Mouse (Mus musculus): ENCODE measurements around the gene C9. TPM values are rescaled to one million over a fixed set of nuclear protein-coding genes. Genes with fewer than 3 reads are reported as not detected.

C9 gene
- not detected in 2 replicates for polyA plus RNA-seq (2015; fragmentation: Nextera tagmentation; extraction: Ambion mirVana)

DNA sequence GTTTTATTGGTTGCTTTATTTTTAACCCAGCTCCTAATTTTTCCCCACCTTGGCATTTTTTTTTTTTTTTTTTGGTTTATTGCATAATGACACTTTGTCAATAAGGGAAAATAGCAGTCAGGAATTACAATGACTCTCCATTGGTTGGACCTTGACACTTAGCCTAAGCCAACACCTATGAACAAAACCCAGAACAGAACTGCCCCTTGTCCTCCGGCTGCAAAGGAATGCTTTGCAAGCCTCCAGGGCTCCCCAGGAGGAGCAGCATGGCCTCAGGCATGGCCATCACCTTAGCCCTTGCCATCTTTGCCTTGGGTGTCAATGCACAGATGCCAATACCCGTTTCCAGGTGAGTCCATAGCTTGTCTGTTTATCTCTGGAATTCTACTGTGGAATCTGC is at the start of gene C9:
C9 (plus strand) TSS at position 193 of the 400 bp plus-strand sequence.
- peaks cover 26% of the 10 kb centered on the region for H3K4me1 ChIP-seq
- no peak within 1 kb of the TSS for H3K4me3 ChIP-seq
- peaks cover 8% of the 10 kb centered on the region for H3K36me3 ChIP-seq
- H3K27ac ChIP-seq (replicated peaks), result no peak within 1 kb of the TSS
- no peak within 1 kb of the TSS for H3K4me2 ChIP-seq
- H3K9ac ChIP-seq, result no peak within 1 kb of the TSS
- no peaks in the 10 kb centered on the region for H3K9me3 ChIP-seq
- no peaks in the 10 kb centered on the region for H3K27me3 ChIP-seq (replicated peaks)
- WGBS, result 53% methylated on average over 2 of the region's 2 CpGs
- no peak for ATAC-seq (ENCODE audit: extremely low read depth, insufficient number of reproducible peaks, low FRiP score, low TSS enrichment)

DNA sequence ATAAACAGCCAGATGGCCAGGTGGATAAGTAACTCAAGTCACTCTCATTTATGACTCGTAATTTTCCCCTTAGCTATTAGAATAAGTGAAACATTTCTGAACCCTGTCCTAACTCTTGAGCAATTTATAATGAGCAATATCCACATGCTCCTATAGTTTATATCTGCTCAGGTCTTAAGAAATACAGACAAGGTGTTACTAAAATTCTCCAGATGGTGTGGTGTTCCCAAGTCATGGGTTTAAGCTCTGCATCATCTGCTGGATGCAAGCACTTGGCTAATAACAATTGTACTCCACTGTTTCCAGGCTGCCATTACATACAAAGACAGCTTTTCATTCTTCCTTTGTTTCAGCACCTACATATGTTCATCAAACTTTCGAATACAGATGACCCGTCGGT is 46.9 kb upstream of the C9 start:
- no peak for ATAC-seq (ENCODE audit: extremely low read depth, insufficient number of reproducible peaks, low FRiP score, low TSS enrichment)
- no peak overlapping the region for H3K4me2 ChIP-seq
- H3K4me1 ChIP-seq, result no peaks in the 10 kb centered on the region
- H3K4me3 ChIP-seq, result no peak overlapping the region
- 82% methylated on average over 4 of the region's 4 CpGs for WGBS
- H3K27me3 ChIP-seq (replicated peaks), result no peaks in the 10 kb centered on the region
- no peak overlapping the region for H3K27ac ChIP-seq (replicated peaks)
- H3K9ac ChIP-seq, result no peak overlapping the region
- peaks cover 15% of the 10 kb centered on the region for H3K36me3 ChIP-seq
- no peaks in the 10 kb centered on the region for H3K9me3 ChIP-seq

DNA sequence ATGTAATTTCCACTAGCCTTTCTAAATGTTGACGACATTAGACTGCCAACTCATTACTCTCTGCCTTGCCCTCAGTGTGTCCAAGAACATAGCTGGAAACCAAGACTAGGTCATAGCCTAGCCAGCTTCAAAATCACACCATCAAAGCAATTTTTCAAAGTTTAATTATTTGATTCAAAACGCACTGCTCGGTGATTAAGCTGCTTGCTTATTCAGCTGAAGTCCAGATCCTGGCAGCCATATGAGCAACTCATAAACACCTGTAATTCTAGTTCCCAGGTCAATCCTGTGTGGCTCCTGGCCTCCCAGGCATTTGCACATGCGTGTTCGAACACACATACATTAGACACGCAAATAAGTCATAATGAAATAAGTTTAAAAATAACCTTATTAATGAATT is 46.2 kb upstream of the C9 start:
- no peak overlapping the region for H3K4me2 ChIP-seq
- 85% methylated on average over 6 of the region's 6 CpGs for WGBS
- no peaks in the 10 kb centered on the region for H3K4me1 ChIP-seq
- no peaks in the 10 kb centered on the region for H3K9me3 ChIP-seq
- H3K27me3 ChIP-seq (replicated peaks), result no peaks in the 10 kb centered on the region
- H3K27ac ChIP-seq (replicated peaks), result no peak overlapping the region
- ATAC-seq (ENCODE audit: extremely low read depth, insufficient number of reproducible peaks, low FRiP score, low TSS enrichment), result no peak
- H3K4me3 ChIP-seq, result no peak overlapping the region
- H3K36me3 ChIP-seq, result peaks cover 13% of the 10 kb centered on the region; the same call in 1 of the 2 replicates
- H3K9ac ChIP-seq, result no peak overlapping the region

DNA sequence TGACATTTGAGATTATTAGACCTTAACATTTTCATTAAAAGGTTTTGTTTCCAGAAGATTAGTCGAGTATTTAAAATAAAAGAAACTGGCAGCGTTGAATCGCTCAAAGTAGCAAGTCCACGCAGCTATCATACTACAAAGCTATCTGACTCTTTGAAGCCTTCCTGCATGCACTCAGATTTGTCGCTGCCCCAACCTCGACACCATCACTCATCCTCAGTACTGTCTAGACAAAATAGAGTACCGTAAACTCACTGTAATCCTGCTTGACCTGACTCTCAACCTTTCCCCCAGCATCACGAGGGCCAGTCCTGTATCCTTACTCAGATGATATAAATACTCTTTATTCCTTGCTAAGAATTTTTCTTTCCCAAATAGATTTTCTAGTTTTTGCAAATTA is 45.0 kb upstream of the C9 start:
- H3K4me1 ChIP-seq, result no peaks in the 10 kb centered on the region
- H3K9me3 ChIP-seq, result no peaks in the 10 kb centered on the region
- H3K9ac ChIP-seq, result no peak overlapping the region
- H3K4me2 ChIP-seq, result no peak overlapping the region
- H3K36me3 ChIP-seq, result peaks cover 9% of the 10 kb centered on the region; the same call in 1 of the 2 replicates
- no peak overlapping the region for H3K4me3 ChIP-seq
- ATAC-seq (ENCODE audit: extremely low read depth, insufficient number of reproducible peaks, low FRiP score, low TSS enrichment), result no peak
- H3K27me3 ChIP-seq (replicated peaks), result no peaks in the 10 kb centered on the region
- H3K27ac ChIP-seq (replicated peaks), result no peak overlapping the region
- 52% methylated on average over 8 of the region's 8 CpGs for WGBS

DNA sequence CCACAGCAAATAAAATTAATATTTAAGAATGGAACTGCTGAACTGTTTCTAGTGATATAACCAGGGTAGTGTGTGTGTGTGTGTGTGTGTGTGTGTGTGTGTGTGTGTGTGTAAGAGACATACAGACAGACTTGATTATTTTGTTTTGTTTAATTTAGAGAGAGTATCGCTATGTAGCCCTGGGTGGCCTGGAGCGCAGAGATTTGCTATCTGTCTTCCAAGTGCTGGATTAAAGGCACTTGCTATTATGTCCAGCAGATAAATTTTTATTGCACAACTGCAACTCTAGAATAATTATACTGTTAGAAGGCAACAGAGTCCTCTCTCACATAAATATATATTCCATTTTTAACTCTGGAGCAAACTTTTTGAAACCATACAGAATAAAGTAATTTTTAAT is 42.7 kb upstream of the C9 start:
- ATAC-seq (ENCODE audit: extremely low read depth, insufficient number of reproducible peaks, low FRiP score, low TSS enrichment), result no peak
- whole genome bisulfite sequencing, result 62% methylated on average over 2 of the region's 2 CpGs
- Histone ChIP-seq H3K4me2 (no peak overlapping the region), H3K27me3 (replicated peaks) (no peaks in the 10 kb centered on the region), H3K9ac (no peak overlapping the region), H3K4me1 (no peaks in the 10 kb centered on the region), H3K27ac (replicated peaks) (no peak overlapping the region), H3K36me3 (no peaks in the 10 kb centered on the region; the same call in 1 of the 2 replicates), H3K4me3 (no peak overlapping the region), H3K9me3 (no peaks in the 10 kb centered on the region)

DNA sequence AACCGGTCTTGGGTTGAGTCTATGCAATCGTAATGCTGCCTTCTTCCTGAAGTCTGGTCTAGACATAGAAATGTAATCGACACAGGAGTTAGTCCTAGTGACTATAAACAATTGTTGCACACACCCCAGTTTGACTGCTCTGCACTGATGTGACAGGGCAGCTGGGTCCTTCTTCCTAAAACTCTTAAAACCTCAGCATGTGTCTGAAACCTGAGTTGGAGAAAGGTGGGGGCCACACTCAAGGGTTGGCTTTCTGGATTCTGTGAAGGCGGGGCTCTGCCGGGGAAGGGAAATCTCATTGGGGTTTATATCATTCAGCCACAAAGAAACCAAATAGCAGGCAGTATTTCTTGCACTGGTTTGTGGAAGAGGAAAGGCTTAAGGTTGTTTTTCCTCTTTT is 41.0 kb upstream of the C9 start:
- H3K4me1 ChIP-seq, result no peaks in the 10 kb centered on the region
- no peaks in the 10 kb centered on the region; the same call in 1 of the 2 replicates for H3K36me3 ChIP-seq
- H3K27me3 ChIP-seq (replicated peaks), result no peaks in the 10 kb centered on the region
- no peak overlapping the region for H3K27ac ChIP-seq (replicated peaks)
- H3K9me3 ChIP-seq, result no peaks in the 10 kb centered on the region
- no peak overlapping the region for H3K9ac ChIP-seq
- no peak for ATAC-seq (ENCODE audit: extremely low read depth, insufficient number of reproducible peaks, low FRiP score, low TSS enrichment)
- WGBS, result 84% methylated on average over 5 of the region's 5 CpGs
- no peak overlapping the region for H3K4me2 ChIP-seq
- H3K4me3 ChIP-seq, result no peak overlapping the region

DNA sequence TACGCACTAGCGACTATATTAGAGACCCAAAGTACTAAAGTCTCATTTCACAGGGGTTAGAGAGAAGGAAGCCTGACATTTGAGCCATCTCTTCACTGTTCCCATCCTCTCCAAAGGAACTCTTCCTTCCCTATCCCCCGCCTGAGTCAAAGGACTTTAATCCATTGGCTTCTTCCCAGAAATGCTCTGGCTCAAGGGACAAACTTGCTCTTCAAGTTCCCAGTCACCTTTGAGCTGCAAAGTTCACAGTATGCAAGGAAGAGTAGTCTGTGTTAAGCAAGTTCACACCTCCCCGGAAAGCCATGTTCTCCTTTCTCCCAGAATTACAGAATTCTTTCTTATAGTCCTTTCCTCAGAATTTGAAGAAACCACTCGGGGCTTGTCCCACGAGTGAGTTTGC is 38.4 kb upstream of the C9 start:
- H3K27ac ChIP-seq (replicated peaks), result no peak overlapping the region
- H3K9me3 ChIP-seq, result no peaks in the 10 kb centered on the region
- H3K4me3 ChIP-seq, result no peak overlapping the region
- H3K4me2 ChIP-seq, result no peak overlapping the region
- H3K27me3 ChIP-seq (replicated peaks), result no peaks in the 10 kb centered on the region
- 74% methylated on average over 6 of the region's 6 CpGs for WGBS
- no peak for ATAC-seq (ENCODE audit: extremely low read depth, insufficient number of reproducible peaks, low FRiP score, low TSS enrichment)
- H3K36me3 ChIP-seq, result no peaks in the 10 kb centered on the region; the same call in 1 of the 2 replicates
- H3K9ac ChIP-seq, result no peak overlapping the region
- H3K4me1 ChIP-seq, result peaks cover 4% of the 10 kb centered on the region; the same call in 1 of the 2 replicates

DNA sequence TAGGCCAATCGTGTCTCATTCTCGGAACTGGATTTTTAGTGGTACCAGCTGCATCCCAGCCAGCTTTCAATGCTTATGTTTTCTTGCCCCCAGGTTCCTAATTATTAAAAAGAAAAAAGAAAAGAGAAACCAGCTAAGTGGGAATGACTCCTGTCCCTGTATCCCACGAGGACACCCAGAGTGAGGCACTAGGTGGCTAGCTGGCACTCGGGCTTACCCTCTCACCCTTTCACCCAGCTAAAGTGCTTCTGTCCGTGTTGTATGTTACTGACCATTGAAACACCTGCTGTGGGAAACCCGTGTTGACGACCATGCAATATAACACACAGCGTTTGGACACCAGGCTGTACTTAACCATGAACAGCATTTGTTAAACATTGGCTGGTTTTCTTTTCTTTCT is 36.1 kb upstream of the C9 start:
- H3K27me3 ChIP-seq (replicated peaks), result no peaks in the 10 kb centered on the region
- 79% methylated on average over 8 of the region's 8 CpGs for WGBS
- ATAC-seq (ENCODE audit: extremely low read depth, insufficient number of reproducible peaks, low FRiP score, low TSS enrichment), result no peak

DNA sequence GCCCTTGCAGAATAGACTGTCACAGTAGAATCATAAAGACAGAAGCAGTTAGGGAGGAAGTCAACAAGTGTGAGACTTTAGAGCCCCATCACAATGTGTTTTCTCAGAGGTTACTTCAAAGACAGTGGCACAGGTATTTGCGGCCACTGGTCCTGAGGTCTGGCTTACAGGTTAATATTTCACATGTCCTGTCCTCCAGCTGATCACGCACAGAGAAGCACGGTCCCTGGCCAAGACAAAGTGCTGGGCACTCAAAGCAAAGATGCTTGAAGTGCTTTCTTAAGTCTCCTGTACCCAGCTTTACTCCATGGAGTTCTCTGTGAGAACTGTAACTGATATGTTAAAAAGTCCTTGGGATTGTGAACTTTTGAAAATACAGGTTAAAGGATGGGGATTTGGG is 35.0 kb upstream of the C9 start:
- Histone ChIP-seq H3K27me3 (replicated peaks) (no peaks in the 10 kb centered on the region), H3K9me3 (no peaks in the 10 kb centered on the region), H3K4me3 (no peak overlapping the region), H3K27ac (replicated peaks) (no peak overlapping the region), H3K4me1 (peaks cover 9% of the 10 kb centered on the region), H3K9ac (no peak overlapping the region), H3K36me3 (peaks cover 4% of the 10 kb centered on the region; the same call in 1 of the 2 replicates), H3K4me2 (no peak overlapping the region)
- ATAC-seq (ENCODE audit: extremely low read depth, insufficient number of reproducible peaks, low FRiP score, low TSS enrichment), result no peak
- WGBS, result 75% methylated on average over 3 of the region's 3 CpGs

More for the DNA sequence above, 36.1 kb upstream of the C9 start:
- H3K36me3 ChIP-seq, result no peaks in the 10 kb centered on the region; the same call in 1 of the 2 replicates
- no peak overlapping the region for H3K27ac ChIP-seq (replicated peaks)
- peaks cover 9% of the 10 kb centered on the region for H3K4me1 ChIP-seq
- no peak overlapping the region for H3K9ac ChIP-seq
- H3K4me2 ChIP-seq, result no peak overlapping the region
- H3K4me3 ChIP-seq, result no peak overlapping the region
- H3K9me3 ChIP-seq, result no peaks in the 10 kb centered on the region

DNA sequence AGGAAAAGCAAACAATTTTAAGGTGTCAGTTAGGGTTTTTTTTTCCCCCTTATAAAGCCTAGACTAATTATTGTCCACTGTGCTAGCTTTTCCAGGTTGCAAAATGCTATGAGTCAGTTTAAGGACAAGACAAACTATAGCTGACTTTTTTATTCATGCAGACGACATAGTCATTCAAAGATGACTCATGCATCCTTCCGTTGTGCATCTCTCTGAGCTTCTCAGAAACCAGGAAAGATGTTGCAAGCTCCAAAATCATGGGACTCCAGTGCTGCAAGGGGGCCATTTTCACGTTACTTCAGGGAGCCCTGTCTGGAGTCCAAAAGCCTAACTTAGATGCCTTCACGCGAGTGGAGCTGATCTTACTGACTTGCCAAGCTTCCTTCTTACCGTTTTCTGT is 33.8 kb upstream of the C9 start:
- Histone ChIP-seq H3K9ac (no peak overlapping the region), H3K27me3 (replicated peaks) (no peaks in the 10 kb centered on the region), H3K27ac (replicated peaks) (no peak overlapping the region), H3K36me3 (peaks cover 4% of the 10 kb centered on the region; the same call in 1 of the 2 replicates), H3K4me3 (no peak overlapping the region), H3K4me2 (no peak overlapping the region), H3K4me1 (peaks cover 9% of the 10 kb centered on the region), H3K9me3 (no peaks in the 10 kb centered on the region)
- 68% methylated on average over 6 of the region's 6 CpGs for WGBS
- no peak for ATAC-seq (ENCODE audit: extremely low read depth, insufficient number of reproducible peaks, low FRiP score, low TSS enrichment)

DNA sequence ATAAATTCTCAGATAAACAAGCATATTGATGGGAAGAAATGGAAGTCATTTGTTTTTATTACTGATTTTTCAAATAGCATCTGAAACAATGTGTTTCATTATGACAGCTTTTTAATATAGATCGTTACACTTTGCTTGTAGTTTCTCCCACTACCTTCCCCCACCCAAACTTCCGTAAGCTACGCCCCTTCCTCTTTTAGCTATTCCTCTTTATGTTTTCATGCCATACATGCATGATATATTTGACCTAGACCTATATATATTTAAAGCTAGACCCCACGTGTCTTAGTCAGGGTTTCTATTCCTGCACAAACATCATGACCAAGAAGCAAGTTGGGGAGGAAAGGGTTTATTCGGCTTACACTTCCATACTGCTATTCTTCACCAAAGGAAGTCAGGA is 29.8 kb upstream of the C9 start:
- Histone ChIP-seq H3K27ac (replicated peaks) (no peak overlapping the region), H3K4me3 (no peak overlapping the region), H3K27me3 (replicated peaks) (no peaks in the 10 kb centered on the region), H3K4me1 (peaks cover 9% of the 10 kb centered on the region), H3K36me3 (peaks cover 35% of the 10 kb centered on the region), H3K4me2 (no peak overlapping the region), H3K9me3 (no peaks in the 10 kb centered on the region), H3K9ac (no peak overlapping the region)
- 78% methylated on average over 5 of the region's 5 CpGs for WGBS
- no peak for ATAC-seq (ENCODE audit: extremely low read depth, insufficient number of reproducible peaks, low FRiP score, low TSS enrichment)

DNA sequence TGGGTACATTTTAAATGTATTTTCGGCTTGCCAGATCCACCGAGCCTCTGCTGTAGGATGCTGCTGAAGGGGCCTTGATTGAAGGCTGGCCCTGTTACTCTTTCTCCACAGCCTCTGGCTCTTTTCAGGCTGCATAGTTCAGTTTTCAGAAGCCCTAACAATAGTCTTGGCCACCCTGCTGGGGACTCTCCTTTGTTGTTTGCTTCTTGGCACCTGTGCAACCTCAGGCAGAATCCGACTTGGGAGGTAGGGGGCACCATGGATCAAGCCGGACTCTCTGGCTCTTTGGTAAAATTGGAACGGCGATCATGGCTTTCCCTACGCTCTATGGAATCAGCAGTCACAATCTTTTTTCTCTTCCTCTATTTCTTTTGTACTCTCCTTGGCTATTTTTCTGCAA is 13.3 kb upstream of the C9 start:
- Histone ChIP-seq H3K4me2 (no peak overlapping the region), H3K9me3 (no peaks in the 10 kb centered on the region), H3K27me3 (replicated peaks) (no peaks in the 10 kb centered on the region), H3K27ac (replicated peaks) (no peak overlapping the region), H3K4me1 (no peaks in the 10 kb centered on the region), H3K36me3 (peaks cover 78% of the 10 kb centered on the region), H3K9ac (no peak overlapping the region), H3K4me3 (no peak overlapping the region)
- 76% methylated on average over 7 of the region's 7 CpGs for WGBS
- no peak for ATAC-seq (ENCODE audit: extremely low read depth, insufficient number of reproducible peaks, low FRiP score, low TSS enrichment)

Data from heart, embryonic 13.5 days (tissue).